Mouse (Mus musculus) liver, embryonic 15.5 days (tissue): Measurements from ENCODE around the gene Jag1. TPM values are rescaled to one million over a fixed set of nuclear protein-coding genes. Genes with fewer than 3 reads are reported as not detected.

Experiments
- ATAC-seq: fragments of 200-750 bp; cut with Nextera tagmentation; 2 replicates; pipeline ENCODE4 v1.8.0; 2017; ENCODE audit warnings: moderate number of reproducible peaks, mild to moderate bottlenecking, moderate library complexity; ENCODE audit not compliant: insufficient read depth
- H3K27ac ChIP-seq: fragments of 300-500 bp; sonication (generic); replicated peaks from 2 replicates; pipeline ENCODE4 v1.5.1; 2015; ENCODE audit warnings: mild to moderate bottlenecking, inconsistent platforms
- H3K27me3 ChIP-seq: fragments of 300-500 bp; sonication (generic); 2 replicates; pipeline ENCODE4 v1.6.1; 2015; ENCODE audit warnings: mild to moderate bottlenecking, inconsistent platforms
- H3K36me3 ChIP-seq: fragments of 300-500 bp; sonication (generic); replicated peaks from 2 replicates; pipeline ENCODE4 v1.6.1; 2015; ENCODE audit warnings: moderate library complexity, mild to moderate bottlenecking, inconsistent platforms
- H3K4me1 ChIP-seq: fragments of 300-500 bp; sonication (generic); replicated peaks from 2 replicates; pipeline ENCODE4 v1.6.1; 2015; ENCODE audit warnings: inconsistent platforms
- H3K4me2 ChIP-seq: fragments of 300-500 bp; sonication (generic); 2 replicates; pipeline ENCODE4 v1.6.1; 2015; ENCODE audit warnings: moderate library complexity, mild to moderate bottlenecking, inconsistent platforms
- H3K4me3 ChIP-seq: fragments of 300-500 bp; sonication (generic); replicated peaks from 2 replicates; pipeline ENCODE4 v1.5.1; 2015; ENCODE audit warnings: mild to moderate bottlenecking, inconsistent platforms
- H3K9ac ChIP-seq: fragments of 300-500 bp; sonication (generic); 2 replicates; pipeline ENCODE4 v1.6.1; 2015; ENCODE audit warnings: moderate library complexity, mild to moderate bottlenecking, inconsistent platforms
- H3K9me3 ChIP-seq: fragments of 300-500 bp; sonication (generic); replicated peaks from 2 replicates; pipeline ENCODE4 v1.6.1; 2016; ENCODE audit warnings: inconsistent platforms
- WGBS: fragments of 180-500 bp; shearing (Covaris S2); methylation state at CpG from one replicate; pipeline ENCODE4 v1.1.7; 2015; ENCODE audit warnings: mixed read lengths; ENCODE audit not compliant: insufficient replicate concordance; 5-methylcytosine and 5-hydroxymethylcytosine counted together
- polyA plus RNA-seq: library from polyadenylated mRNA; unstranded; fragments of >200 nt; fragmentation: Nextera tagmentation; extraction: Ambion mirVana; gene quantifications from 2 replicates; pipeline ENCODE4 v1.2.1, GENCODE M21; 2015

Jag1 gene
- polyA plus RNA-seq, 1 experiment from 2014 or later, result 1.0 TPM

- Histone ChIP-seq H3K9me3 (no peaks in the 10 kb centered on the region), H3K27me3 (no peaks in the 10 kb centered on the region), H3K36me3 (no peaks in the 10 kb centered on the region), H3K9ac (no peak overlapping the region), H3K4me1 (no peaks in the 10 kb centered on the region), H3K4me2 (no peak overlapping the region), H3K27ac (no peak overlapping the region), H3K4me3 (no peak overlapping the region)
- ATAC-seq, result no peak
- 48% methylated on average over 11 of the region's 11 CpGs for WGBS
These were observed 18.0 kb downstream of the Jag1 start for GRCm38 (mm10) chr2:137098269-137099035.

- Histone ChIP-seq H3K27ac (no peak overlapping the region), H3K4me2 (no peak overlapping the region), H3K9ac (no peak overlapping the region), H3K4me3 (no peak overlapping the region), H3K4me1 (no peaks in the 10 kb centered on the region), H3K9me3 (no peaks in the 10 kb centered on the region), H3K27me3 (no peaks in the 10 kb centered on the region), H3K36me3 (no peaks in the 10 kb centered on the region)
- ATAC-seq, result no peak
- WGBS, result 45% methylated on average over 5 of the region's 5 CpGs
These were observed 19.4 kb downstream of the Jag1 start for GRCm38 (mm10) chr2:137096981-137097460.

GRCm38 (mm10) chr2:137094301-137094700 is 22.1 kb downstream of the Jag1 start:
- Histone ChIP-seq H3K36me3 (no peaks in the 10 kb centered on the region), H3K27me3 (no peaks in the 10 kb centered on the region), H3K9ac (no peak overlapping the region), H3K4me2 (no peak overlapping the region), H3K4me3 (no peak overlapping the region), H3K4me1 (no peaks in the 10 kb centered on the region), H3K27ac (no peak overlapping the region), H3K9me3 (no peaks in the 10 kb centered on the region)
- ATAC-seq, result no peak
- WGBS, result 65% methylated on average over 8 of the region's 8 CpGs

GRCm38 (mm10) chr2:137093298-137093630 is 23.2 kb downstream of the Jag1 start:
- H3K4me3 ChIP-seq, result no peak overlapping the region
- no peaks in the 10 kb centered on the region for H3K9me3 ChIP-seq
- H3K4me2 ChIP-seq, result no peak overlapping the region
- H3K27ac ChIP-seq, result no peak overlapping the region
- no peak for ATAC-seq
- H3K4me1 ChIP-seq, result no peaks in the 10 kb centered on the region
- WGBS, result 66% methylated on average over 7 of the region's 7 CpGs
- H3K27me3 ChIP-seq, result no peaks in the 10 kb centered on the region
- H3K36me3 ChIP-seq, result no peaks in the 10 kb centered on the region
- H3K9ac ChIP-seq, result no peak overlapping the region

GRCm38 (mm10) chr2:137092523-137093297 is 23.7 kb downstream of the Jag1 start:
- no peak overlapping the region for H3K27ac ChIP-seq
- no peak overlapping the region for H3K4me3 ChIP-seq
- WGBS, result 58% methylated on average over 10 of the region's 10 CpGs
- H3K27me3 ChIP-seq, result no peaks in the 10 kb centered on the region
- H3K9me3 ChIP-seq, result no peaks in the 10 kb centered on the region
- H3K36me3 ChIP-seq, result no peaks in the 10 kb centered on the region
- H3K9ac ChIP-seq, result no peak overlapping the region
- no peak for ATAC-seq
- H3K4me1 ChIP-seq, result no peaks in the 10 kb centered on the region
- no peak overlapping the region for H3K4me2 ChIP-seq

GRCm38 (mm10) chr2:137091766-137092522 is 24.5 kb downstream of the Jag1 start:
- no peaks in the 10 kb centered on the region for H3K4me1 ChIP-seq
- no peaks in the 10 kb centered on the region for H3K36me3 ChIP-seq
- no peak for ATAC-seq
- no peak overlapping the region for H3K9ac ChIP-seq
- H3K27me3 ChIP-seq, result no peaks in the 10 kb centered on the region
- 60% methylated on average over 11 of the region's 11 CpGs for WGBS
- no peak overlapping the region for H3K4me2 ChIP-seq
- H3K9me3 ChIP-seq, result no peaks in the 10 kb centered on the region
- H3K4me3 ChIP-seq, result no peak overlapping the region
- no peak overlapping the region for H3K27ac ChIP-seq

GRCm38 (mm10) chr2:137087705-137088104 is 28.7 kb downstream of the Jag1 start:
- ATAC-seq, result no peak
- H3K4me2 ChIP-seq, result no peak overlapping the region
- no peaks in the 10 kb centered on the region for H3K27me3 ChIP-seq
- no peak overlapping the region for H3K27ac ChIP-seq
- H3K9me3 ChIP-seq, result no peaks in the 10 kb centered on the region
- H3K4me3 ChIP-seq, result no peak overlapping the region
- no peaks in the 10 kb centered on the region for H3K36me3 ChIP-seq
- H3K9ac ChIP-seq, result no peak overlapping the region
- WGBS, result 53% methylated on average over 6 of the region's 6 CpGs
- H3K4me1 ChIP-seq, result no peaks in the 10 kb centered on the region

- 74% methylated on average over 14 of the region's 14 CpGs for WGBS
These were observed 29.6 kb downstream of the Jag1 start for GRCm38 (mm10) chr2:137086621-137087395.

GRCm38 (mm10) chr2:137085257-137085656 is 31.2 kb downstream of the Jag1 start:
- no peaks in the 10 kb centered on the region for H3K36me3 ChIP-seq
- no peaks in the 10 kb centered on the region for H3K9me3 ChIP-seq
- no peak overlapping the region for H3K4me2 ChIP-seq
- ATAC-seq, result no peak
- whole genome bisulfite sequencing, result 61% methylated on average over 8 of the region's 8 CpGs
- no peaks in the 10 kb centered on the region for H3K4me1 ChIP-seq
- no peak overlapping the region for H3K4me3 ChIP-seq
- no peaks in the 10 kb centered on the region for H3K27me3 ChIP-seq
- no peak overlapping the region for H3K27ac ChIP-seq
- H3K9ac ChIP-seq, result no peak overlapping the region

More at GRCm38 (mm10) chr2:137086621-137087395, 29.6 kb downstream of the Jag1 start:
- H3K4me3 ChIP-seq, result no peak overlapping the region
- H3K27me3 ChIP-seq, result no peaks in the 10 kb centered on the region
- H3K27ac ChIP-seq, result no peak overlapping the region
- ATAC-seq, result no peak
- no peak overlapping the region for H3K9ac ChIP-seq
- no peaks in the 10 kb centered on the region for H3K36me3 ChIP-seq
- no peak overlapping the region for H3K4me2 ChIP-seq
- no peaks in the 10 kb centered on the region for H3K4me1 ChIP-seq
- H3K9me3 ChIP-seq, result no peaks in the 10 kb centered on the region

- Histone ChIP-seq H3K9ac (no peak overlapping the region), H3K4me1 (no peaks in the 10 kb centered on the region), H3K27me3 (no peaks in the 10 kb centered on the region), H3K4me2 (no peak overlapping the region), H3K36me3 (no peaks in the 10 kb centered on the region), H3K27ac (no peak overlapping the region), H3K9me3 (no peaks in the 10 kb centered on the region), H3K4me3 (no peak overlapping the region)
- no peak for ATAC-seq
- WGBS, result 80% methylated on average over 24 of the region's 24 CpGs
These were observed 33.4 kb downstream of the Jag1 start for GRCm38 (mm10) chr2:137082896-137083620.
